ENCODE assay signal across 23 mouse cellular contexts in the genomic region with DNA sequence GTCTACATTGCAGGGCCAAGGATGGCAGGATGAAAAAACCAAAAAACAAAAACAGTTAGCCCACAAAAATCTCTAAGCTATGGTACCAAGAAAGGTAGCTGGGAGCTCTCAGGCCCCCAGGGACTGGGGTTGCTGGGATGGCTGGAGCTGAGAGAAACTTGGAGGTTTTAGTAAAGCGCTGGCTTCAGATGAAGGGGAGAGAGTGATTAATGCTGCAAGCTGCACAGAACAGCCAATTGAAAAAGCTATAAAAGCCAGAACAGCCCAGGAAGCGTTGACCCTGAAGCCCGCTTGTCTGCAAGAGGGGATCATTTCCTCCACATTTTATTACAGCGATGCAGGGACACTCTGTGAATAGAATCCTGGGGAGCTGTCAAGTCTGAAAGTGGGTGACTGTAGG.
DNase-seq lines count a peak whose midpoint lies in the region; ATAC-seq lines count a peak whose summit lies in the region.
"Had no signal": no experiment of that assay in that cellular context is flagged by ENCODE, and none has a peak within 500 bp of the region (broad histone marks: within the 10 kb centered on the region; RNA-seq: fewer than 3 reads in every experiment).

No protein-coding gene starts in this region.

- no peak overlapping the region for H3K4me3 ChIP-seq in kidney, embryonic 14.5 days (ENCODE audit: low read length)
- no peak overlapping the region for H3K4me3 ChIP-seq in neural tube, embryonic 15.5 days (replicated peaks)
- H3K4me3 ChIP-seq: embryonic facial prominence, embryonic 10.5 days; forebrain, embryonic 15.5 days; heart, embryonic 13.5 days; midbrain, embryonic 12.5 days; stomach, embryonic 15.5 days had no signal

- no peak overlapping the region for H3K4me2 ChIP-seq in kidney, embryonic 14.5 days (replicated peaks; ENCODE audit: low read depth, low read length)
- H3K4me2 ChIP-seq in neural tube, embryonic 15.5 days: no peak overlapping the region
- H3K4me2 ChIP-seq: forebrain, embryonic 15.5 days; heart, embryonic 13.5 days; liver, embryonic 11.5 days; midbrain, embryonic 12.5 days; stomach, embryonic 15.5 days had no signal

- H3K27me3 ChIP-seq in kidney, embryonic 14.5 days (ENCODE audit: control insufficient read depth, insufficient read depth, low read length): no peaks in the 10 kb centered on the region
- H3K27me3 ChIP-seq in neural tube, embryonic 15.5 days (replicated peaks): no peaks in the 10 kb centered on the region
- H3K27me3 ChIP-seq: forebrain, embryonic 15.5 days; heart, embryonic 13.5 days; midbrain, embryonic 12.5 days; stomach, embryonic 15.5 days had no signal

- DNase-seq in adrenal gland, adult 2 months: peak; percentile 23
- DNase-seq in adrenal gland, postnatal 14 days: no peak
- DNase-seq in kidney, postnatal 10 days: peak; percentile 38
- peak; percentile 54 for DNase-seq in NIH3T3 (ENCODE audit: low read depth)
- no peak for DNase-seq in gastrocnemius, postnatal 10 days
- DNase-seq: cerebellum, adult 11 months; cerebellum, postnatal 10 days; gastrocnemius, postnatal 14 days; heart, adult 18-20 months; heart, postnatal 14 days; liver, postnatal 0 days; thymus, postnatal 25 days had no signal

- H3K27ac ChIP-seq in kidney, embryonic 14.5 days (ENCODE audit: low read depth, low read length): no peak overlapping the region
- H3K27ac ChIP-seq in neural tube, embryonic 15.5 days (replicated peaks): no peak overlapping the region
- H3K27ac ChIP-seq: embryonic facial prominence, embryonic 10.5 days; forebrain, embryonic 15.5 days; heart, embryonic 13.5 days; hindbrain, postnatal 0 days; midbrain, embryonic 12.5 days; stomach, embryonic 15.5 days had no signal

- 0 out of 2 replicates have a peak, but pooled peaks cover 3% of the 10 kb centered on the region for H3K4me1 ChIP-seq in kidney, embryonic 14.5 days (ENCODE audit: control insufficient read depth, insufficient read depth, low read length)
- peaks cover 15% of the 10 kb centered on the region for H3K4me1 ChIP-seq in neural tube, embryonic 15.5 days
- H3K4me1 ChIP-seq: forebrain, embryonic 15.5 days; stomach, embryonic 15.5 days had no signal

- H3K36me3 ChIP-seq in kidney, embryonic 14.5 days (ENCODE audit: control insufficient read depth, insufficient read depth, low read length): no peaks in the 10 kb centered on the region
- H3K36me3 ChIP-seq in neural tube, embryonic 15.5 days: no peaks in the 10 kb centered on the region
- H3K36me3 ChIP-seq: embryonic facial prominence, embryonic 10.5 days; forebrain, embryonic 15.5 days; heart, embryonic 13.5 days; midbrain, embryonic 12.5 days; stomach, embryonic 15.5 days had no signal

- ATAC-seq in kidney, embryonic 14.5 days (ENCODE audit: low FRiP score, low TSS enrichment): no peak
- ATAC-seq in neural tube, embryonic 15.5 days (ENCODE audit: low FRiP score): peak; percentile 63
- ATAC-seq: forebrain, embryonic 15.5 days; hindbrain, postnatal 0 days; intestine, embryonic 16.5 days; liver, postnatal 0 days; lung, postnatal 0 days had no signal

- no peak overlapping the region for H3K9ac ChIP-seq in kidney, embryonic 14.5 days (ENCODE audit: low read depth, low read length)
- H3K9ac ChIP-seq in neural tube, embryonic 15.5 days (replicated peaks): 0 out of 2 replicates have a peak overlapping the region, but pooled peaks have one; percentile 1
- H3K9ac ChIP-seq: forebrain, embryonic 15.5 days; heart, embryonic 13.5 days; liver, postnatal 0 days; midbrain, embryonic 12.5 days; stomach, embryonic 15.5 days had no signal

- H3K9me3 ChIP-seq in kidney, embryonic 14.5 days (ENCODE audit: control insufficient read depth, low read length): no peaks in the 10 kb centered on the region
- no peaks in the 10 kb centered on the region for H3K9me3 ChIP-seq in neural tube, embryonic 15.5 days (replicated peaks)
- H3K9me3 ChIP-seq: embryonic facial prominence, embryonic 10.5 days; forebrain, embryonic 15.5 days; heart, embryonic 13.5 days; midbrain, embryonic 12.5 days; stomach, embryonic 15.5 days had no signal

- WGBS in kidney, embryonic 14.5 days: 8% methylated on average over 4 of the region's 4 CpGs
- WGBS in neural tube, embryonic 15.5 days: 9% methylated on average over 4 of the region's 4 CpGs

Comparison
In these comparisons a context has a peak if more than half of its experiments do, and no peak if none do; other contexts are left out.
1. DNase-seq: peak in adrenal gland, adult 2 months (single experiment), kidney, postnatal 10 days (single experiment) and NIH3T3 (single experiment); none in adrenal gland, postnatal 14 days (single experiment) and gastrocnemius, postnatal 10 days (single experiment).